Mouse (Mus musculus) bone marrow, adult 2 months (tissue): Measurements from ENCODE around the gene Cntnap2.

Experiments
- CTCF ChIP-seq: fragments of 200-500 bp; IDR thresholded peaks from 2 replicates; pipeline ENCODE4 v1.5.1; 2011; ENCODE audit warnings: low read length, control low read depth; ENCODE audit not compliant: control insufficient read depth, insufficient read depth
- POLR2A ChIP-seq: fragments of 200-500 bp; IDR thresholded peaks from 2 replicates; pipeline ENCODE4 v1.6.1; 2011; ENCODE audit warnings: low read depth, mild to moderate bottlenecking, control low read depth, low read length, borderline replicate concordance; ENCODE audit not compliant: control insufficient read depth

- no peak for TF ChIP-seq POLR2A
- TF ChIP-seq CTCF = no peak
Observed at GRCm38 (mm10) chr6:46886230-46886629, 1827.1 kb downstream of the Cntnap2 start.
